Mouse (Mus musculus) stomach, postnatal 0 days (tissue): ENCODE measurements around the gene Usp4. TPM values are rescaled to one million over a fixed set of nuclear protein-coding genes. Genes with fewer than 3 reads are reported as not detected.

Experiments
- ATAC-seq: fragments of 200-750 bp; cut with Nextera tagmentation; 2 replicates; pipeline ENCODE4 v1.8.0; 2017; ENCODE audit not compliant: low FRiP score, low TSS enrichment
- DNase-seq: peaks from one replicate; pipeline ENCODE4 v3.0.0-alpha.2; 2016; ENCODE audit warnings: low spot score
- H3K27ac ChIP-seq: fragments of 300-500 bp; sonication (generic); replicated peaks from 2 replicates; pipeline ENCODE4 v1.5.1; 2014; ENCODE audit warnings: mild to moderate bottlenecking, control low read depth
- H3K27me3 ChIP-seq: fragments of 300-500 bp; sonication (generic); 2 replicates; pipeline ENCODE4 v1.6.1; 2014; ENCODE audit warnings: low read length; ENCODE audit not compliant: control insufficient read depth, insufficient read depth
- H3K36me3 ChIP-seq: fragments of 300-500 bp; sonication (generic); 2 replicates; pipeline ENCODE4 v1.6.1; 2014; ENCODE audit warnings: low read length, mixed read lengths; ENCODE audit not compliant: control insufficient read depth, insufficient read depth
- H3K4me1 ChIP-seq: fragments of 300-500 bp; sonication (generic); replicated peaks from 2 replicates; pipeline ENCODE4 v1.6.1; 2014; ENCODE audit warnings: antibody characterized with exemption; ENCODE audit not compliant: control insufficient read depth, insufficient read depth
- H3K4me2 ChIP-seq: fragments of 300-500 bp; sonication (generic); replicated peaks from 2 replicates; pipeline ENCODE4 v1.6.1; 2014; ENCODE audit warnings: low read depth, mild to moderate bottlenecking, control low read depth, moderate library complexity
- H3K4me3 ChIP-seq: fragments of 300-500 bp; sonication (generic); 2 replicates; pipeline ENCODE4 v1.5.1; 2014; ENCODE audit warnings: low read depth, low read length, control low read depth
- H3K9ac ChIP-seq: fragments of 300-500 bp; sonication (generic); 2 replicates; pipeline ENCODE4 v1.6.1; 2014; ENCODE audit warnings: mild to moderate bottlenecking, low read length, control low read depth, mixed read lengths
- H3K9me3 ChIP-seq: fragments of 300-500 bp; sonication (generic); 2 replicates; pipeline ENCODE4 v1.6.1; 2016; ENCODE audit warnings: low read length; ENCODE audit not compliant: control insufficient read depth
- CTCF ChIP-seq: IDR thresholded peaks from 2 replicates; pipeline ENCODE4 v1.5.1; 2016; ENCODE audit warnings: antibody characterized with exemption, low read depth, mild to moderate bottlenecking, moderate library complexity
- EP300 ChIP-seq: optimal IDR thresholded peaks from 2 replicates; pipeline ENCODE3; 2016; ENCODE audit warnings: antibody characterized with exemption
- WGBS: fragments of 180-500 bp; shearing (Covaris S2); extraction: QIAGEN DNeasy Blood & Tissue Kit; methylation state at CpG from one replicate; pipeline ENCODE4 v1.1.7; 2014; 5-methylcytosine and 5-hydroxymethylcytosine counted together
- polyA plus RNA-seq: library from polyadenylated mRNA; unstranded; fragments of >200 nt; fragmentation: Nextera tagmentation; extraction: Ambion mirVana; gene quantifications from 2 replicates; pipeline ENCODE4 v1.2.1, GENCODE M21; 2015

Gene Usp4
- polyA plus RNA-seq, 1 experiment from 2014 or later: 56.8 TPM

DNA sequence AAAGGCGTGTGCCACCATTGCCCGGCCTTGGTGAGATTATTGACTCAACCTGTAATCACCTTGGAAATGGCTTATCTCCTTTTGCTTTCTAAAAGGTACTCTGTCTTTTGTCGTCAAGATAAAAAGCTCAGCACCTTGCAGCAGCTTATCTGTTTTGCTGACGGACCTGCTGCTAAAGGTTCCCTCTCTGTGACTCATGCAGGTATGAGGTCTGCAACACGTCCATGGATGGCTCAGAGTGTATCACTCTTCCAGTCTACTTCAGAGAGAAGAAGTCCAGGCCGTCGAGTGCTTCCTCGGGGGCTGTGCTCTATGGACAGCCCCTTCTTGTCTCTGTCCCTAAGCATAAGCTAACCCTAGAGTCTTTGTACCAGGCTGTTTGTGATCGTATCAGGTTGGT lies 30.6 kb downstream of the Usp4 start:
- 63% methylated on average over 9 of the region's 9 CpGs for WGBS
- TF ChIP-seq CTCF (no peak), EP300 (no peak)
- Histone ChIP-seq H3K4me2 (no peak overlapping the region), H3K36me3 (peaks cover 44% of the 10 kb centered on the region), H3K4me1 (no peaks in the 10 kb centered on the region), H3K27me3 (no peaks in the 10 kb centered on the region), H3K9ac (no peak overlapping the region), H3K9me3 (no peaks in the 10 kb centered on the region), H3K27ac (no peak overlapping the region), H3K4me3 (no peak overlapping the region)
- peak; percentile 22 for DNase-seq
- ATAC-seq: peak; percentile 75

- TF ChIP-seq EP300 (no peak), CTCF (no peak)
- Histone ChIP-seq H3K4me3 (no peak overlapping the region), H3K27ac (no peak overlapping the region), H3K4me1 (no peaks in the 10 kb centered on the region), H3K36me3 (peaks cover 41% of the 10 kb centered on the region), H3K27me3 (no peaks in the 10 kb centered on the region), H3K9ac (no peak overlapping the region), H3K4me2 (no peak overlapping the region), H3K9me3 (no peaks in the 10 kb centered on the region)
- ATAC-seq (peak; percentile 41; the same call in 1 of the 2 replicates), DNase-seq (no peak)
- WGBS: 71% methylated on average over 5 of the region's 5 CpGs
These were observed 31.1 kb downstream of the Usp4 start for GRCm38 (mm10) chr9:108378736-108379135.

GRCm38 (mm10) chr9:108379294-108379693 lies 31.6 kb downstream of the Usp4 start:
- Histone ChIP-seq H3K4me2 (no peak overlapping the region), H3K9me3 (no peaks in the 10 kb centered on the region), H3K4me1 (no peaks in the 10 kb centered on the region), H3K9ac (no peak overlapping the region), H3K36me3 (peaks cover 40% of the 10 kb centered on the region), H3K4me3 (no peak overlapping the region), H3K27me3 (no peaks in the 10 kb centered on the region), H3K27ac (no peak overlapping the region)
- TF ChIP-seq CTCF (no peak), EP300 (no peak)
- peak; percentile 73 for ATAC-seq
- no peak for DNase-seq
- WGBS: 82% methylated on average over 4 of the region's 4 CpGs

DNA sequence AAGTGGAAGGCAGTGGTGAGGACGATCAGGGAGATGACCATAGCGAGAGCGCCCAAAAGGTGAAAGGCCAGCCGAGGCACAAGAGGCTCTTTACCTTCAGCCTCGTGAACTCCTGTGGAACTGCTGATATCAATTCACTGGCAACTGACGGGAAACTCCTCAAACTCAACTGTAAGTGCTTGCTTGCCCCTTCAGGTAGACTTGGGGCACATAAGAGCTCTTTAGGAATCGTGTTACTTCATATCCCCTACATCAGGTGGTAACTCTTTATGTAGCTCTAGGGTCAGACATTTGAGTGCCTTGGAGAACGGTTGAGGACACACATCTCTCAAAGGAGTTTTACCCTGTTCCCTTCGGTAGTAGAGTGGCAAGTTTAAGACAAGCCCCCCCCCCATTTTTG lies 33.7 kb downstream of the Usp4 start:
- H3K4me2 ChIP-seq: no peak overlapping the region
- H3K9me3 ChIP-seq: no peaks in the 10 kb centered on the region
- no peak overlapping the region for H3K9ac ChIP-seq
- H3K4me1 ChIP-seq: no peaks in the 10 kb centered on the region
- H3K27me3 ChIP-seq: no peaks in the 10 kb centered on the region
- H3K4me3 ChIP-seq: no peak overlapping the region
- H3K36me3 ChIP-seq: peaks cover 33% of the 10 kb centered on the region
- WGBS: 97% methylated on average over 9 of the region's 9 CpGs
- TF ChIP-seq CTCF: no peak
- no peak for TF ChIP-seq EP300
- H3K27ac ChIP-seq: no peak overlapping the region
- DNase-seq: no peak
- ATAC-seq: no peak

GRCm38 (mm10) chr9:108385006-108385405 lies 37.4 kb downstream of the Usp4 start:
- 52% methylated on average over 7 of the region's 7 CpGs for WGBS
- H3K4me2 ChIP-seq: no peak overlapping the region
- H3K4me1 ChIP-seq: no peaks in the 10 kb centered on the region
- no peak overlapping the region for H3K4me3 ChIP-seq
- H3K27me3 ChIP-seq: no peaks in the 10 kb centered on the region
- H3K36me3 ChIP-seq: peaks cover 47% of the 10 kb centered on the region
- H3K27ac ChIP-seq: no peak overlapping the region
- TF ChIP-seq EP300 (no peak), CTCF (no peak)
- DNase-seq (no peak), ATAC-seq (no peak)
- no peaks in the 10 kb centered on the region for H3K9me3 ChIP-seq
- no peak overlapping the region for H3K9ac ChIP-seq

GRCm38 (mm10) chr9:108386816-108387215 lies 39.2 kb downstream of the Usp4 start:
- Histone ChIP-seq H3K27ac (no peak overlapping the region), H3K4me2 (no peak overlapping the region), H3K36me3 (peaks cover 36% of the 10 kb centered on the region), H3K4me1 (no peaks in the 10 kb centered on the region), H3K9me3 (no peaks in the 10 kb centered on the region), H3K4me3 (no peak overlapping the region), H3K9ac (no peak overlapping the region), H3K27me3 (no peaks in the 10 kb centered on the region)
- TF ChIP-seq CTCF: 0 out of 2 replicates have a peak, but pooled peaks have one; percentile 14
- no peak for TF ChIP-seq EP300
- ATAC-seq (no peak), DNase-seq (no peak)
- 78% methylated on average over 4 of the region's 4 CpGs for WGBS
